Comparison of ENCODE assay signal across 10 mouse cellular contexts in the genomic region with DNA sequence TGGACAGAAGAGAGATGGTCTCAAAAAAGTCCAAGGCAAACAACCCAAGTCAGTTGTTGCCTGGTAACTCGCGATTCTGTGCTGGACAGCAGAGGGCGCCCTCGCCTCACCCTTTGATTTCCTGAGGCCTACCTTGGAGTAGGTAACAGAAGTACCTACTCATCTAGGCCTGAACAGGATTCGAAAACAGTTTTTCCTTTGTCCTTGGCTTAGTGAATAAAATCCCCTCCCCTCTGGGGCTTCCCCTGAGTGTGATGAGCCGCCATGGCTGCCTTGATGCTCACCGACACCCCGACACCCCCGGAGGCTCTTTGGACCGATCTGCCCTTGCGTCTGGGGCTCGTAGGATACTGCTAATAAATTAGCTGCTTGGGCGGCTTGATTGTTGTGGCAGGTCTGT.
A peak's percentile ranks its signal among the peaks of the same experiment; 100 is the strongest.
DNase-seq lines count a peak whose midpoint lies in the region; ATAC-seq and TF ChIP-seq lines count a peak whose summit lies in the region.
"Had no signal": no experiment of that assay in that cellular context is flagged by ENCODE, and none has a peak within 500 bp of the region (broad histone marks: within the 10 kb centered on the region; RNA-seq: fewer than 3 reads in every experiment).

No protein-coding gene starts in this region.

- H3K27ac ChIP-seq in gastrocnemius, adult 2 months: no peak overlapping the region
- H3K27ac ChIP-seq in kidney, embryonic 14.5 days (ENCODE audit: low read depth, low read length): no peak overlapping the region
- H3K27ac ChIP-seq in limb, embryonic 14.5 days (replicated peaks; ENCODE audit: low read depth, low read length): no peak overlapping the region
- H3K27ac ChIP-seq in neural tube, embryonic 12.5 days: no peak overlapping the region
- H3K27ac ChIP-seq: embryonic facial prominence, embryonic 15.5 days; stomach, embryonic 15.5 days had no signal

- no peaks in the 10 kb centered on the region for H3K9me3 ChIP-seq in kidney, embryonic 14.5 days (ENCODE audit: control insufficient read depth, low read length)
- H3K9me3 ChIP-seq in limb, embryonic 14.5 days (ENCODE audit: control insufficient read depth, low read length): no peaks in the 10 kb centered on the region
- H3K9me3 ChIP-seq in neural tube, embryonic 12.5 days: no peaks in the 10 kb centered on the region
- H3K9me3 ChIP-seq: embryonic facial prominence, embryonic 15.5 days; stomach, embryonic 15.5 days had no signal

- no peaks in the 10 kb centered on the region for H3K36me3 ChIP-seq in kidney, embryonic 14.5 days (ENCODE audit: control insufficient read depth, insufficient read depth, low read length)
- H3K36me3 ChIP-seq in limb, embryonic 14.5 days (ENCODE audit: control insufficient read depth, insufficient read depth, low read length): no peaks in the 10 kb centered on the region
- H3K36me3 ChIP-seq in neural tube, embryonic 12.5 days: no peaks in the 10 kb centered on the region
- H3K36me3 ChIP-seq: embryonic facial prominence, embryonic 15.5 days; stomach, embryonic 15.5 days had no signal

- peak; percentile 79 for TF ChIP-seq CTCF in gastrocnemius, adult 2 months (IDR thresholded peaks at IDR 0.05)

- no peak overlapping the region for H3K9ac ChIP-seq in kidney, embryonic 14.5 days (ENCODE audit: low read depth, low read length)
- no peak overlapping the region for H3K9ac ChIP-seq in limb, embryonic 14.5 days (ENCODE audit: low read depth, low read length, severe bottlenecking)
- H3K9ac ChIP-seq in neural tube, embryonic 12.5 days: no peak overlapping the region
- H3K9ac ChIP-seq: embryonic facial prominence, embryonic 15.5 days; stomach, embryonic 15.5 days had no signal

- H3K4me3 ChIP-seq in gastrocnemius, adult 2 months: no peak overlapping the region
- H3K4me3 ChIP-seq in kidney, embryonic 14.5 days (ENCODE audit: low read length): no peak overlapping the region
- no peak overlapping the region for H3K4me3 ChIP-seq in limb, embryonic 14.5 days (replicated peaks; ENCODE audit: low read length)
- H3K4me3 ChIP-seq in neural tube, embryonic 12.5 days: no peak overlapping the region
- H3K4me3 ChIP-seq: embryonic facial prominence, embryonic 15.5 days; stomach, embryonic 15.5 days had no signal

- no peak overlapping the region; the same call in 1 of the 2 replicates for H3K4me2 ChIP-seq in kidney, embryonic 14.5 days (replicated peaks; ENCODE audit: low read depth, low read length)
- H3K4me2 ChIP-seq in limb, embryonic 14.5 days (replicated peaks; ENCODE audit: low read depth, low read length, severe bottlenecking): no peak overlapping the region
- no peak overlapping the region for H3K4me2 ChIP-seq in neural tube, embryonic 12.5 days (replicated peaks)
- H3K4me2 ChIP-seq: embryonic facial prominence, embryonic 15.5 days; stomach, embryonic 15.5 days had no signal

- no peaks in the 10 kb centered on the region for H3K27me3 ChIP-seq in kidney, embryonic 14.5 days (ENCODE audit: control insufficient read depth, insufficient read depth, low read length)
- H3K27me3 ChIP-seq in limb, embryonic 14.5 days (ENCODE audit: control insufficient read depth, insufficient read depth, low read length): no peaks in the 10 kb centered on the region
- H3K27me3 ChIP-seq in neural tube, embryonic 12.5 days (replicated peaks): no peaks in the 10 kb centered on the region
- H3K27me3 ChIP-seq: embryonic facial prominence, embryonic 15.5 days; stomach, embryonic 15.5 days had no signal

- WGBS in kidney, embryonic 14.5 days: 26% methylated on average over 13 of the region's 13 CpGs
- WGBS in limb, embryonic 14.5 days: 43% methylated on average over 13 of the region's 13 CpGs
- WGBS in neural tube, embryonic 12.5 days: 31% methylated on average over 13 of the region's 13 CpGs

- peak; percentile 54 for DNase-seq in ovary, postnatal 10 days (ENCODE audit: low spot score)
- DNase-seq in ovary, adult 18-20 months (ENCODE audit: low spot score): no peak
- DNase-seq in cerebellum, postnatal 25 days: peak; percentile 75 to 82
- peak; percentile 65 for DNase-seq in gastrocnemius, adult 2 months
- DNase-seq in limb, embryonic 14.5 days (ENCODE audit: low spot score): peak; percentile 44
- DNase-seq in testis, postnatal 10 days (ENCODE audit: low spot score): peak; percentile 83

- intact Hi-C loops in gastrocnemius, adult 2 months (cut with DNase I): loop anchor here (2.0 kb wide), 1 partner anchor 655 kb away; no protein-coding TSS in a partner anchor

- no peaks in the 10 kb centered on the region; the same call in 1 of the 2 replicates for H3K4me1 ChIP-seq in kidney, embryonic 14.5 days (ENCODE audit: control insufficient read depth, insufficient read depth, low read length)
- no peaks in the 10 kb centered on the region for H3K4me1 ChIP-seq in limb, embryonic 14.5 days (ENCODE audit: control insufficient read depth, insufficient read depth, low read length)
- no peaks in the 10 kb centered on the region for H3K4me1 ChIP-seq in neural tube, embryonic 12.5 days
- H3K4me1 ChIP-seq: embryonic facial prominence, embryonic 15.5 days; stomach, embryonic 15.5 days had no signal

- peak; percentile 69 for ATAC-seq in kidney, embryonic 14.5 days (ENCODE audit: low FRiP score, low TSS enrichment)
- ATAC-seq in limb, embryonic 14.5 days (ENCODE audit: low FRiP score, low read depth): no peak
- ATAC-seq in neural tube, embryonic 12.5 days (ENCODE audit: low FRiP score, low read depth): peak; percentile 37; the same call in 1 of the 2 replicates

- no peak for TF ChIP-seq POLR2A in limb, embryonic 14.5 days (IDR thresholded peaks at IDR 0.05; ENCODE audit: borderline replicate concordance, extremely low read depth, insufficient read depth, insufficient read length)
